Mouse (Mus musculus): ENCODE data around the gene Traf1.

The Traf1 gene

DNA sequence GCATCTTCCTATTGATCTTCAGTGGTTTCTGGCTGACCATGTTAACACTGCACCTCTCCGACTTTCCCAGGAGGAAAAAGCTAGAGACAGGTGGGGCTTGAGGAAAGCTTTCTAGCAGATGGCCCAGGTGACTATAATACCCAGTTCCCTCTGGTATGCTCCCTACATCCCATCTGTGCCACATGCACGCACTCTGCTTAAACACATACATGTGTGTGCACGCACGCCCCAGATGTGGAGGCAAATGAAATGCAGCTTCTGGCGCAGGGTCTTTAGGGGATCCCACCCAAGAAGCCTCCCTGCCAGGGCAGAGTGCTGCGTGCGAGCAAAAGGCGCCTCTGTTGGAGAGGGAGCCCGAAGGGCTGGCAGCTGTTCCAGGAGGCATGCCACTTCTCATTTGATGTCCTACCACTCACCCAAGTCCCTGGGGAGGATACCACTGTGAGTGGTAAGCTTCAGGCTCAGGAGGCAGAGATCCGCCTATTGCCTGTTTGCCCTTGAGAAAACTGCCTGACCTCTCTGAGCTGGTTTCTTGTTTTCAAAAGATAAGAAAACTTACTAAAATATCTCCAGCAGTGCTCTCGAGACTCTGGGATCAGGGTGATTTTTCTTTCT lies 20.4 kb downstream of the Traf1 start:
- no peak for DNase-seq (ENCODE audit: low spot score)

DNA sequence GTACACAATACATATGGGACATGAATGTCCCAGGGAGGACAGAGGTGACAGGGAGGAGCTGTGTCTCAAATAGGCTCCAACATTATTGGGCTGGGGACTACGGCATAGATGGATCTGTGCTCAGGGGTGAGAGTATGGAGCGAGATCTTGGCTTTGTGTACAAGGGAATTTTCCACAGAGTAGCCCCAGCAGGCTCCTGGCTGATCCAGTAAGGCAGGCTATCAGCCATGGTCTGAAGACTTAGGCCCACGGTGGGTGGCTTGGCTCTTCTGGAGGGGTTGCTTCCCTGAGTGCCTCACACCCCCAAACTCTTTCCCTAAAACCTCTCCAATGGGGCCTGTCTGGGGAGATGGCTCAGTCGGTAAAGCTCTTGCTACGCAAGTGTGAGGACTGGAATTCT lies 21.3 kb downstream of the Traf1 start:
- no peak for DNase-seq (ENCODE audit: low spot score)

DNA sequence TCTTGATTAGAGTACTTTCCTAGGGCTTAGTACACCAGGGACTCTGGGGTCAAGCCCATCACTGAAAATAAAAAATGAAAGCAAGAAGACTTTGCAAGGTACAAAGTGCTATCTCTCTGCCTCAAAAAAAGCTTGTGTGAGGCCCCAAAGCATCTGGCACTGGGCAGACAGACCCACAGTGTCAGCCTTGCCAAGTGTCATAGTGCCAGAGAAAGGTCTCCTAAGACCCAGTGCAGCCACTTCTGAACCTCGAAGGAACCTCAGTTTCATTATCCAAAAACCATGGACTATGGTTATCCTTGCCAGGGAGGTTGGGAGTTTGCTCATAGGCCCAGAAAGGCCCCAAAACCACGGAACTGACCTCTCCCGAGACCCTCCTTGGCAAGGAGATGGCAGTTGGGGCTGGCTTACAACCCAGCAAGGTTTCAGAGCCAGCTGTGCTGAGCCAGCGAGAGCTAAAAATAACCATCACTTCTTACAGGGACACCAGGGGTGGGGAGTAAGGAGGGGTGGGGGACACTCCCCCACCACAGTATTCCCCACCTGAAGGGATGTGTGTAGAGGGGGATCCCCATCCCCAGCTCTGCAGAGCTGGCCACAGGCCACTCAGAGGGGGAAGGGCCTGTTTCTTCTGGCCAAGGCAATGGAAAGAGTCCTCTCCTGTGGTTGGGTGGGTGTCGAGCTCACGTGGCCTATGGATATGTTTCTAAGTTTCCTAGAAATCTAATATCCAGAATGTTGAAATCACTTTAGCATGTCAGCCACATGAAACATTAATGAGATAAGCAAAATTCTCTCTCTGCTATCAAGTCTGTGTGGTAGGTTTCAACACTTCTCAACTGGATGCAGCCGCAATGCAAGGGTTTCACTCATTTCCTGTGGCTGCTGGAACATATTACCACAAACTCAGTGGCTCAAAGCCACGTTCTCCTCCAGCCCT lies 23.0 kb downstream of the Traf1 start:
- no peak for DNase-seq (ENCODE audit: low spot score)

DNA sequence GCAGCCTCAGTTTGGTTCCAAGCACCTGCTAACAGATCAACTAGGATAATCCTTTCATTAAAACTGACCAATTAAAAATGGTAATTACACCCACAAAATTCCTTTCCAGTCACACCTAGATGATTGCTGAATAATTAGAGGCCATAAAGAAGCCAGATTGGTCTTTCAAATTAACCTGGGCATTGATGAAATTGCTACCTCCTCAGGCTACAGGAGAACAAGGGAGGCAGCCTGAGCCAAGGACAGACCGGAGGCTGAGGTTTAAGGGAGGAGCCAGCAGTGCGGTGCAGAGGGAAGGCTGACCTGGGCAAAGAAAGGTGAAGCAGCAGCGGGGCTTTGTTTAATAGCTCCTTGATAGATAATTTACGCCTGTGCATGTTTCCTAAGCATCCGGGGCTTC lies 24.1 kb downstream of the Traf1 start:
- DNase-seq (ENCODE audit: low spot score): no peak

DNA sequence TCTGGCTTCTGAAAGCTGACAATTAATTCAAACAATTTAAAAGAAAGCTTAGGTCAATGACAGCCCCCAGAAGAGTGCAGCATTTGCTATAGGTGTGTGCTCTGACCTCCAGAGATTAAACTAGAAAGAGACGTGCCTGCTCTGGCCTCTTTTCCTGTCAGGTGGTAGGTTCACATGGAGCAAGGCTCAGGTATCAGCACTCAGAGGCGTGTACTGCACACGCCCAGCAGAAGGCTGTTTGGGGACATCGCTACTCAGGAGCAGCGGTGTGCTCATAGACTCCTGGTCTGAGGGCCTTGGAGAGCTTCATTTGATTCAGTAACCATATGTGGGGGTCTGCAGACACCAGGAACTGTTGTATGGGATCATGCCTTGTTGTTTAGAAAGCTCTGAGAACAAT lies 34.3 kb downstream of the Traf1 start:
- no peak for DNase-seq (ENCODE audit: low spot score)

DNA sequence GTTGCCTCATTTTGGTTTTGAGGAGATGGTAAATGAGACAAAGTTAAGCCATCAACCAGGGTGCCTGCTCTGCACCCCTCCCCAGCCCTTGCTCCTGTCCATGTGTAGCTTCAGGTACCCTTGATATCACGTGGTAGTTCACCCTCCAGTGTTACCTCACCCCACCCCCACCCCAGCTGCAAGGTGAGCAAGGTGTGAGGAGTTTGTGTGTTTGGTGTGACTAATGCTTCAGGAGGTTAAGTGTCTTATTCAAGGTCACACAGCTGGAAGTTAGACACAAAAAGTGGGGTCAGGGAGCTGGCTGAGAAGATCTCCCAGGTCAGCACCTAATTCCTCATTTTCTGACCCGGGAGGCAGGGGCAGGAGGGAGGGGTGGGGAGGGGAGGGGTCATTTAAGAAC lies 38.8 kb downstream of the Traf1 start:
- DNase-seq (ENCODE audit: low spot score): no peak

DNA sequence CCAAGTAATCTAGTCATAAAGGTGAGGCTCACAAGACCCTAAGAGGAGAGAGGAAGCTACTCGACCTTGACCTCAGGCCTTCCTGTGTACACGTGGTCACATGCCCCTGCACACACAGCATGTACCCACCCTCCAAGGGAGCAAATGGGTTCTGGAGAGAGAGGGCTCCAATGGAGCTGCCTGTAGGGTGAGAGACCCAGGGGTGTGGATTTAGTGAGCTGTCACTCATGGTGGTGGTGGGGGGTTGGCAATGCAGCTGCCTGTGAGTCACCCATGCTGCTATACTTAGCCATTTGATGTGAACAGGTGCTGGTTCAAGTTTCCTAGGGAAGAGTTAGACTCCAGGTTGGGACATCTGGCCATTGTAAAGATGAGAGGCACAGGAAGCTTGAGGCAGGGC lies 41.4 kb downstream of the Traf1 start:
- no peak for DNase-seq (ENCODE audit: low spot score)

DNA sequence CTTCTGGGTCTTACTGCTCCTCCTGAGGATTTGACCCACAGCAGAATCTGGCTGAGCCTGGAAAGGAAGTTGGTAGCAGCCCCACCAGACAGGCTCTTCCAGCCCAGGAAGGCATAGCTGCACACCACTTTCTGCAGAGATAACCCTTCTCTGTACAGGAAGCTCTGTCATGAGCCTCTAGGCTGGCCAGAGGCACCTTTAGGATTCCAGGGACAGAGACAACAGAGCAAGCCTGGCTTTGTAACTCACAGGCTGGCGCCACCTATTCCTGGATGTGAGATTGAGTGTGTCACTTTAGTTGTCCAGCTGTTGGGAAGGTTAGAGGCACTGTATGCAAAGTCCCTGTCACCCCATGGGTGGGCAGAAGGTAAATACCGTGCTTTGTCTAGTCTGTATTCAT lies 46.5 kb downstream of the Traf1 start:
- no peak for DNase-seq (ENCODE audit: low spot score)

DNA sequence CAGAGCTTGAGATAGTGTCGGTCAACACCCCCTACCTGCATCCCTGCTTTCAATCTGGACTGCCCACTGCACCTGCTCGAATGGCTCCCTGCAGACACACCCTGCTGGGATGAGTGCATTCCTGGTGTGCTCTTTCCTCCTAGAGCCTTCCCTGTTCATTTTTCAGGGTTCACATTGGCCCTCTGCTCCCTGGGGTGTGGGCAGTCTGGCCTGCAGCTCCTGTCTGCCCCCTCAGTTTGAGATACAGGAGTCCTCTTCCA lies 46.8 kb downstream of the Traf1 start:
- DNase-seq (ENCODE audit: low spot score): no peak

DNA sequence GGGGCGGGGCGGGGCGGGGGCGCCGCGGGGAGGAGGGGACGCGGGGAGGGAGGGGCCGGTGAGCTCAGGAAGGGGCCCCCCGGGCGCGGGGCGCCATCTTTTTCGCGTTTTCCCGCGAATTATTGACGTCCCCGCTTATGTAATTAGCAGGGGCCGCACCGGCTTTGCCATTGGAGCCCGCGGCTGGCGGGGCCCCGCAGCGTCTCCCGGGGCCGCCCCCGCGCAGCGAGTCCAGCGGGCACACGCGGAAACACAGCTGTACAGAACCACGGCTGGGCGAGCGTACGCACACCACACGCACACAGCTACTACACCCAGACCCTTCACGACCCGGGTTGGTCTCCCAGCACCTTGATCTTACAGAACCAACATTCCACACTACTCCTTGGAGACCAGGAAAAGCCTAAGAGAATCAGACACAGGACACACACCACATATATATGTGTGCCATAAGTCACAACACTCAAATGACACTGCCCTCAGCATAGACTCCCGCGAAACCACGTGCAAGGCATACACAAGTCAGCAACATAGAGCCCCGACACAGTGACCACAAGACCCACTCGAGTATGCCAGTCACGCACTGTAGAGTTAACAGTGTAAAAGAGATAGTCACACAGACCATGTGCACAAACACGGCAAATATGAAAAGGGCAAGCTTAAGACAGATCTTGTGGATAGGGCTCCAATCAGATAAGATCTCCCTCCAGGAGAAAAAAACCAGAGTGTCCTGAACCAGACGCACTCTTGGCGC lies 47.3 kb downstream of the Traf1 start:
- no peak for DNase-seq (ENCODE audit: low spot score)

DNA sequence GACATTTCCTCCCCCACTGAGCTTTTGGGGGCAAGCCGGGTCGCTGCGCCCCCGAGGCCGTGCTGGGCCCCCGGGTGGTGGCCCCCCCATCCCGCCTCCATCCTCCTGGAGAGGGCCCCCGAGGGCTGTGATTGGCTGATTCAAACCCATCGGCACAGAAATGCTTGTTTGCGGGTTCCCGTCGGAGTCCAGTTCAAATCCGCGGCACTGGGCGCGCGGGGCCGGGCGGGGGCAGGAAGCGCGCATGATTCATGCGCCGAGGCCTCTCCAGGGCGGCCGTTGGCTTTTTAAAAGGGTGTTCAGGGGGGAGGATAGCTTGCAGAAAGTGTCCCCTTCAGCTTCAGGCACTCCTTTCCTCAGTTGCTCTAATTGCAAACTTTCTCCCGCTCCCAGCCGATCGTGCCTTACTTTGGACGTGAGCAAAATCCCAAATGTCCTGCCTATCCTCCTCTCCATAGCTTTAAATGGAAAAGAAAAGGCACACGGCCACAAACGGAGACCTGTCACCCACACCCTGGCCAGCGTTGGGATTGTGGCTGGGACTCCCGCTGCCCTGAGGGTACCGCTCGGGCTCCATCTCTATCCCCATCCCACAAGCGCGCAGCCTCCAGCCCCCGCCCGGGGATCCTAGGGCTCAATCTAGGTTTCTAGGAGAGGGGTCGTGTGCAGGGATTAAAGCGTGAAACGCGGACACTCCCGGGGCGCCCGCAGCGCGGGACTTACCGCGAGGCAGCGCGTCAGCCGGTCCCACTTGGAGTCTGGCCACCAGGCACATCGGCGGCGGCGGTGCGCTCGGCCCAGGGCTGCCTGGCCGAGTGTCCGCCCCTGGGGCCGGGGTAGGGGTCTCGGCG lies 48.1 kb downstream of the Traf1 start, which contains the start of gene Phf19:
TSS of gene Phf19 (minus strand) at position 809 of the 851 bp plus-strand sequence.
- DNase-seq (ENCODE audit: low spot score): no peak

DNA sequence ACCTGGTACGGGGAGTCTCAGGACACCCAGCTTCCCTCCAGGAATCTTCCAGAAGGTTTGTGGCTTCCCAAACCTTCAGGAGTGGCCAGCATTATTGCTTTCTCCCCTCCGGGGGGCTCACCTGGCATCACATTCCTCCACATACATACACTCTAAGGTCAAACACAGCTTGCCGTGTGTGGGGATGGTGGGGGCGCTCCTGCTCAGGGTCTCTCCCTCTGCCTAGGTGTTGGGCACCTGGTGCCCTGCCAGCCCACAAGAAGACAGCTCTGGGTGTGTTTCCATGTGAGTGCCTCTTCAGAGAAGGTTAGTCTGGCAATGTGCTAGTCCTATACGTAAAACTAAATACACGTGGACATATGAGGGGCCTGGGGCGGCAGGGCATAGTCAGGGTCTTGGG lies 49.0 kb downstream of the Traf1 start:
- DNase-seq (ENCODE audit: low spot score): no peak

DNA sequence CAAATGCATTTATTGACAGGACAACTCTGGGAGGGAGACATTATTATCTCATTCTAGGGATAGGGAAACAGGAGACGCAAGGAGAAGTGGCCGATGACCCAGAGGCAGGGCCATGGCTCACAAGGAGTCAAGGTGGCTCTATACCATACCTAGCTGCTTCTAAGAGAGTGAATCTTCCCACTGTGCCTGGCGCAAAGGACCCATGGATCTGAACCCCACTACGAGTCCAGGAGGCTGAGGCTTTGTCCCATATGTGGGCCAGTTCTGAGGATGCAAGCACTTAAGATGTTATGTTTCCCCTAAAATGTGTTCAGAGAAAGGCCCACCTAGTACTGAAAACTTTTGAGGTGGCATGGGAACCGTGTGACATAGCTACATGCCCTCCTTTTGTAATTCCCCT lies 49.7 kb downstream of the Traf1 start:
- DNase-seq (ENCODE audit: low spot score): no peak

DNA sequence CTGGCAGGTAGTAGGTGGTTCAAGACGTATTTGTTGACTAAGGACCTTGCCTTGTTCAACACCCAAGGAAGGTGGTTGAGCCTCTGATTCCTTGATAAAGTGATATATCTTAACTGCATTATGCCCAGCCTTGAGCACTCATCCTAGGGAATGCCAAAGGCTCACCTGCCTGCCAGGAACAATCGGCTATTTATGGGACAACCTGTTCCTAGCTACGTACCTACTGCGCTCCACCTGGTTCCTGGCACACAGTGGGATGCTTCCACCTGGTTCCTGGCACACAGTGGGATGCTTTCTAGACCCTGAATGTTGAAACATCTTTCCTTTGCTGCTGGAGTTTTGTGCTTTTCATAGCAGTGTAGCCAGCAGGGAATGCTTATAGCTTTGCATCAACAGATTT lies 51.9 kb downstream of the Traf1 start:
- no peak for DNase-seq (ENCODE audit: low spot score)

DNA sequence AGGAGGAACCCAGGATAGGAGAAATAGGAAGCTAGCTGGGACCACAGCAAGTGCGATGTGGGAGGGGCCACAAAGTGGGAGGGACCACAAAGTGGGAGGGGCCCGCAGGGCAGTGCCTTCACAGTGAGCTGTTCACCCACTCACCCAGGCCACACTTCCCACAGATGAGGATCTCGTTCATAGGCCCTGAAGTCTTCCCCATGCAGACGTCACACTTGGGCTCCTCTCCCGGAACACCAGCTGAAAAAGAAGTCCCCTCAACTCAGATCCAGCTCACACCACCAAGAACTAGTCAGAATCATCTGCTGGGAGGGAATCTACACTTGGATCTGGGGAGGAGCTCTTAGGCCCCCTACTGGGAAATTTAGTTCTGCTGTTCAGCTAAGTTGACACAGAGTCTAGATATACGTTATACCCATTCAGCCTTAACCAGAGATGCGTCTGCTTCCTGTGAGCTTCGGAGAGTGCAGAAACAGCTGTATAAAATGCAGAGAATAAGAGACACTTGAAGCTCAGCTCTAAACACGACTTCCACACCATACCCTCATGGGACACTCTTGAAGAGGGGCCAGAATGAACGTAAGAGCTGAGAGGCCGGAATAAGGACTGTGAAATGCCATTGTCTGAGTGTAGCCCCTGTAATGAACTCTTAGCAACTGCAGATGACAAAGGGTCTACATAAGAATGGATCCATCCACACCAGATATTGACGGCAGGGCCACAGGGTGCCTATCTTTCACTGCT lies 54.5 kb downstream of the Traf1 start:
- DNase-seq (ENCODE audit: low spot score): no peak

DNA sequence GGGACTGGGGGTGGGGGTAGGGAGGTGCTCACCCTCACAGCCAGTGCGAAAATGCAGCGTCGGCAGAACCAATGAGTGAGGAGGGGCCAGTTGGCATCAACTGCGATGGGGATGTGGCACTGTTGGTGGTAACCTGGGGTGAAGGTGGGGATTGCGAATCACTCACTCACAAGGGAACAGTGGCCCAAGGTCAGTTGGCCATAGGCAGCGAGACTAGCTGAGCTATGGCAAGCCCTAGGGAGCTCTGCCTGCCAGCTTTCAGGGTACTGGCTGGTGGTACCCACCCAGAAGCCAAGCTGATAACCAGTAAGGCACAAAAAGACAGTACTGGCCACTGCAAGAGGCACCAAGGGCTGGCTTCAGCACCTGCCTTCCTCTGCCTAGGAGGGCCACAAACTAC lies 55.1 kb downstream of the Traf1 start:
- DNase-seq (ENCODE audit: low spot score): no peak

DNA sequence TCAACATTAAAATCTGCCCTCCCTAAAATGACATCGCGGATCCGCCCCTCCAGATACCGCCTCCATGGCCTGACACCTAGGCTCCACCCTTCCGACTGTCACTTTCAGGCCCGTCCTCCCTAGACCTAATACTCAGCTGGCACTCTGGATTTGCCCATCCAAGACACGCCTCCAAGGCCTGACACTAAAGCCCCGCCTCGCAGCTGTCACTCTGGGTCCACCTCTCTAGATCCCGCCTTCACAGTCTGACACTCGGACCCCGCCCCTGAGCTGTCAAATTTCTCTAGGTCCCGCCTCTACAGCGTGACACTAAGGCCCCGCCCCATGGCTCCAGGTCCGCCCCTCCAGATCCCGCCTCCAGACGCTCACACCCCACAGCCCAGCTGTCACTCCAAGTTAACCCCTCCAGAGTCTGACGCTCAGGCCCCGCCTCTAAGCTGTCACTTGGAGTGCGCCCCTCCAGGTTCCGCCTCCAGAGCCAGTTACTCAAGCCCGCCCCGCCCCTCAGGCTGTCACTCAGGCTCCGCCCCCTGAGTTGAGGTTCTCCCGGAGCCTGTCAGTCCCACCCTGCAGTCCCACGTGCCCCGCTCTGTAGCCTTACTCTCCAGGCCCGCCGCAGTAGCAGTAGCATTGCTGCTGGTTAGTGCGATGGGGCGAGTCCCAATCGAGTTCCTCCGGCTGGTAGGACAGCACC lies 56.6 kb downstream of the Traf1 start:
- DNase-seq (ENCODE audit: low spot score): peak; percentile 99

DNA sequence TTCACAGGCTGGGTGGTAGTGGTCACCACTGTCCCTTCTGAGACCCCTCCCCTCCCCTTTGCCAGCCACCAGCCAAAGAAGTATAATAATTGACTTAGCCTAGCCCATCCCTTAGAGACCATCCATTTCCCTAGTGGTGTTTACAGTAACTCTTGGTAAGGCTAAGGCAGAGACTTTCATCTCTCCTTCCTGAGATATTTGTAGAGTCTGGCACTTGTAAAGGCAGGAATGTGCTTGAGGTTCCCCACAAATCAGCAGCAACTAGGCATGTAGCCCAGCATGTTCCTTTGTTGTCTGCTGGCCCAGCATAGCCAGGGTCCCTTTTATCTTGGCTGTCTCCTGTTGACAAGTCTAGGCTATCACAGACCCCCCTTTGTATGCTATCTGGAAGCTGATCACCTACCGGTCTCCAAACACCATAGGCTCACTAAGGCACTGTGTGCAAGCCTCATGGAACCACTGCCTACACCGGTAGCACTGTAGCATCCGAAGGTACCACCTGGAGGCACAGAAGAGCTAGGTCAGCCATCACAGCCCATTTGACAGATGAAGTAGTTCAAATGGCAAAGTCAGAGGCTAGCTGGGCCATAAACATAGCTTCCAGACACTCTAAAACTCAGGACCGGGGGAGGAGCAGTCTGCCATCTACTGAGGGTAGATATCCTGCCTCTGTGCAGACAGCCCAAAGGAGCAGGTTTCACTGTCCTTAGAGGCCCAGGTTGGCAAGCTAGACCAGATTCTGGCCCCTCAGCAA lies 57.7 kb downstream of the Traf1 start:
- no peak for DNase-seq (ENCODE audit: low spot score)

DNA sequence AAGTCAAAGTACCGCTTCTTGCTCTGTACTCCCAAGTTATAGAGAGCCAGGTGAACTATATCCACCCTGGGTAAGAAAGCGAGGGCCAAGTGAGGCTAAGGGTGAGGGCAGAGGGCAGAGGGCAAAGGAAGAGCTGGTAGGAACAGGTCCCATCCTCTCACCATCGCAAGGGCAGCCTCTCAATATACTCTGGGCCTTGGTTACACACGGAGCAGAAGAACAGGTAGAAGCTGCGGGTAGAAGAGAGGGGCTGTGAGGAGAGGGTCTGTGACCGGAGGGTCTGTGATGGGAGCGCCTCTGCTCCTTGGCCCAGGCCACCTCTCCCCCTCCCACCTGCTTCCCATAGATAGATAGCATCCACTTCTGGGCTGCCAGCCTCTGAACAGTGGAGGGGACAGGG lies 58.4 kb downstream of the Traf1 start:
- DNase-seq (ENCODE audit: low spot score): no peak

DNA sequence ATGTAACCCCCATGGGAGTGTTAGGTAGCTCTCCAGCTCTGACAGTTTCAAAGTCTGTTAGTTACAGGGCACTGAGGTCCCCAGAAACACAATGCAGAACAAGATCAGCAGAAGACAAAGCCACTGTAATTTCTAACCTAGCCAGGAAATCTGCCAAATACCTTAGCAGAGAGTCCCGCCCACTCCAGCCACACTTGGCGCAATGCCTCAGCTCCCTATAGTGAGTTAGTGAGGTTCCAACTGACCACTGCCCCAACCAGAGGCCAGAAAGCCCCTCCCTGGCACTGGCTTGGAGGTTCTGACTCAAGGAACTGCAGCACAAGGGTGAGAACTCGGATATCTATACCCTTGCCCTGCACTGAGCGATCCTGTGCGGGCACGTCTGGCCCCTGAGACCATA lies 58.8 kb downstream of the Traf1 start:
- no peak for DNase-seq (ENCODE audit: low spot score)

Data from left cerebral cortex, adult 11 months (tissue).